Mouse (Mus musculus) hindbrain, embryonic 14.5 days (tissue): ENCODE results near the gene Zfp804b. TPM values are rescaled to one million over a fixed set of nuclear protein-coding genes. Genes with fewer than 3 reads are reported as not detected.

Source experiments
- ATAC-seq: fragments of 200-750 bp; cut with Nextera tagmentation; 2 replicates; pipeline ENCODE4 v1.8.0; 2017; ENCODE audit warnings: moderate number of reproducible peaks, mild to moderate bottlenecking, moderate TSS enrichment, moderate library complexity; ENCODE audit not compliant: low FRiP score
- DNase-seq: peaks from one replicate; pipeline ENCODE4 v3.0.0-alpha.2; 2015; ENCODE audit warnings: low spot score
- H3K27ac ChIP-seq: fragments of 300-500 bp; sonication (generic); 2 replicates; pipeline ENCODE4 v1.5.1; 2014; ENCODE audit warnings: mild to moderate bottlenecking, moderate library complexity
- H3K27me3 ChIP-seq: fragments of 300-500 bp; sonication (generic); 2 replicates; pipeline ENCODE4 v1.6.1; 2014; ENCODE audit warnings: mild to moderate bottlenecking, low read length, mixed read lengths; ENCODE audit not compliant: control insufficient read depth, insufficient read depth
- H3K36me3 ChIP-seq: fragments of 300-500 bp; sonication (generic); replicated peaks from 2 replicates; pipeline ENCODE4 v1.6.1; 2014; ENCODE audit not compliant: control insufficient read depth, insufficient read depth
- H3K4me1 ChIP-seq: fragments of 300-500 bp; sonication (generic); replicated peaks from 2 replicates; pipeline ENCODE4 v1.6.1; 2014; ENCODE audit warnings: antibody characterized with exemption, low read length, mixed read lengths; ENCODE audit not compliant: control insufficient read depth, insufficient read depth
- H3K4me2 ChIP-seq: fragments of 300-500 bp; sonication (generic); replicated peaks from 2 replicates; pipeline ENCODE4 v1.6.1; 2014; ENCODE audit warnings: mild to moderate bottlenecking, moderate library complexity
- H3K4me3 ChIP-seq: fragments of 300-500 bp; sonication (generic); replicated peaks from 2 replicates; pipeline ENCODE4 v1.5.1; 2014; ENCODE audit warnings: mild to moderate bottlenecking, low read length
- H3K9ac ChIP-seq: fragments of 300-500 bp; sonication (generic); 2 replicates; pipeline ENCODE4 v1.6.1; 2014
- H3K9me3 ChIP-seq: fragments of 300-500 bp; sonication (generic); 2 replicates; pipeline ENCODE4 v1.6.1; 2016; ENCODE audit warnings: low read length; ENCODE audit not compliant: control insufficient read depth
- WGBS: fragments of 180-500 bp; shearing (Covaris S2); extraction: QIAGEN DNeasy Blood & Tissue Kit; methylation state at CpG from one replicate; pipeline ENCODE4 v1.1.7; 2014; 5-methylcytosine and 5-hydroxymethylcytosine counted together
- polyA plus RNA-seq: library from polyadenylated mRNA; unstranded; fragments of >200 nt; fragmentation: Nextera tagmentation; extraction: Ambion mirVana; gene quantifications from 2 replicates; pipeline ENCODE4 v1.2.1, GENCODE M21; 2014

Zfp804b gene
- polyA plus RNA-seq, 1 experiment from 2014 or later = 3.2 TPM

GRCm38 (mm10) chr5:7139658-7140057, 204.9 kb downstream of the Zfp804b start:
- Histone ChIP-seq H3K4me1 (no peaks in the 10 kb centered on the region), H3K36me3 (no peaks in the 10 kb centered on the region), H3K9me3 (no peaks in the 10 kb centered on the region), H3K4me2 (no peak overlapping the region), H3K4me3 (no peak overlapping the region), H3K27me3 (no peaks in the 10 kb centered on the region), H3K9ac (no peak overlapping the region), H3K27ac (no peak overlapping the region)
- WGBS = 77% methylated on average over 3 of the region's 3 CpGs
- no peak for DNase-seq
- ATAC-seq = no peak

GRCm38 (mm10) chr5:7102387-7102786, 242.2 kb downstream of the Zfp804b start:
- no peak for ATAC-seq
- Histone ChIP-seq H3K4me1 (no peaks in the 10 kb centered on the region), H3K4me3 (no peak overlapping the region), H3K9me3 (no peaks in the 10 kb centered on the region), H3K27me3 (no peaks in the 10 kb centered on the region), H3K36me3 (no peaks in the 10 kb centered on the region), H3K27ac (no peak overlapping the region), H3K9ac (no peak overlapping the region), H3K4me2 (no peak overlapping the region)
- WGBS = 54% methylated on average over 2 of the region's 2 CpGs
- DNase-seq = no peak

- H3K36me3 ChIP-seq = no peaks in the 10 kb centered on the region
- no peak overlapping the region for H3K4me3 ChIP-seq
- no peaks in the 10 kb centered on the region for H3K9me3 ChIP-seq
- no peaks in the 10 kb centered on the region for H3K4me1 ChIP-seq
- H3K9ac ChIP-seq = no peak overlapping the region
- H3K27ac ChIP-seq = no peak overlapping the region
- ATAC-seq (0 out of 2 replicates have a peak, but pooled peaks have one; percentile 46), DNase-seq (no peak)
- 17% methylated on average over 1 of the region's 1 CpGs for WGBS
- H3K4me2 ChIP-seq = no peak overlapping the region
- H3K27me3 ChIP-seq = no peaks in the 10 kb centered on the region
These were observed 270.5 kb downstream of the Zfp804b start for GRCm38 (mm10) chr5:7073936-7074631.

- 45% methylated on average over 3 of the region's 3 CpGs for WGBS
- Histone ChIP-seq H3K4me3 (no peak overlapping the region), H3K9ac (no peak overlapping the region), H3K27ac (no peak overlapping the region), H3K4me2 (no peak overlapping the region), H3K36me3 (no peaks in the 10 kb centered on the region), H3K4me1 (no peaks in the 10 kb centered on the region), H3K9me3 (no peaks in the 10 kb centered on the region), H3K27me3 (no peaks in the 10 kb centered on the region)
- ATAC-seq (no peak), DNase-seq (no peak)
These were observed 337.1 kb downstream of the Zfp804b start for GRCm38 (mm10) chr5:7007468-7007867.

- H3K27me3 ChIP-seq = no peaks in the 10 kb centered on the region
- no peak overlapping the region for H3K9ac ChIP-seq
- ATAC-seq (no peak), DNase-seq (no peak)
- no peak overlapping the region for H3K4me2 ChIP-seq
- H3K4me1 ChIP-seq = no peaks in the 10 kb centered on the region
- WGBS = 92% methylated on average over 4 of the region's 4 CpGs
- H3K36me3 ChIP-seq = no peaks in the 10 kb centered on the region
- H3K27ac ChIP-seq = no peak overlapping the region
- no peak overlapping the region for H3K4me3 ChIP-seq
- no peaks in the 10 kb centered on the region for H3K9me3 ChIP-seq
These were observed 360.6 kb downstream of the Zfp804b start for GRCm38 (mm10) chr5:6983993-6984392.

- no peak for ATAC-seq
- no peak overlapping the region for H3K4me2 ChIP-seq
- WGBS = 79% methylated on average over 1 of the region's 1 CpGs
- H3K27me3 ChIP-seq = no peaks in the 10 kb centered on the region
- no peaks in the 10 kb centered on the region for H3K9me3 ChIP-seq
- DNase-seq = no peak
- no peak overlapping the region for H3K9ac ChIP-seq
- no peaks in the 10 kb centered on the region for H3K36me3 ChIP-seq
- no peaks in the 10 kb centered on the region for H3K4me1 ChIP-seq
- H3K4me3 ChIP-seq = no peak overlapping the region
- H3K27ac ChIP-seq = no peak overlapping the region
These were observed 409.7 kb downstream of the Zfp804b start for GRCm38 (mm10) chr5:6934837-6935236.

GRCm38 (mm10) chr5:6911290-6911689, 433.3 kb downstream of the Zfp804b start:
- Histone ChIP-seq H3K4me1 (no peaks in the 10 kb centered on the region), H3K27ac (no peak overlapping the region), H3K27me3 (no peaks in the 10 kb centered on the region), H3K4me3 (no peak overlapping the region), H3K36me3 (no peaks in the 10 kb centered on the region), H3K9ac (no peak overlapping the region), H3K4me2 (no peak overlapping the region), H3K9me3 (no peaks in the 10 kb centered on the region)
- 89% methylated on average over 3 of the region's 3 CpGs for WGBS
- DNase-seq = no peak
- no peak for ATAC-seq

- no peak overlapping the region for H3K4me2 ChIP-seq
- H3K4me3 ChIP-seq = no peak overlapping the region
- DNase-seq (no peak), ATAC-seq (no peak)
- H3K9ac ChIP-seq = no peak overlapping the region
- H3K9me3 ChIP-seq = no peaks in the 10 kb centered on the region
- no peaks in the 10 kb centered on the region for H3K27me3 ChIP-seq
- H3K4me1 ChIP-seq = no peaks in the 10 kb centered on the region
- H3K36me3 ChIP-seq = no peaks in the 10 kb centered on the region
- H3K27ac ChIP-seq = no peak overlapping the region
These were observed 463.2 kb downstream of the Zfp804b start for GRCm38 (mm10) chr5:6881396-6881795.

GRCm38 (mm10) chr5:6871566-6871965, 473.0 kb downstream of the Zfp804b start:
- ATAC-seq (no peak), DNase-seq (no peak)
- Histone ChIP-seq H3K4me3 (no peak overlapping the region), H3K36me3 (no peaks in the 10 kb centered on the region), H3K9ac (no peak overlapping the region), H3K27me3 (no peaks in the 10 kb centered on the region), H3K4me2 (no peak overlapping the region), H3K27ac (no peak overlapping the region), H3K4me1 (no peaks in the 10 kb centered on the region), H3K9me3 (no peaks in the 10 kb centered on the region)
- 89% methylated on average over 6 of the region's 6 CpGs for WGBS

- no peak overlapping the region for H3K9ac ChIP-seq
- H3K4me3 ChIP-seq = no peak overlapping the region
- DNase-seq = no peak
- no peaks in the 10 kb centered on the region for H3K27me3 ChIP-seq
- no peak overlapping the region for H3K27ac ChIP-seq
- no peaks in the 10 kb centered on the region for H3K9me3 ChIP-seq
- H3K4me2 ChIP-seq = no peak overlapping the region
- H3K36me3 ChIP-seq = no peaks in the 10 kb centered on the region
- no peaks in the 10 kb centered on the region for H3K4me1 ChIP-seq
- ATAC-seq = no peak
These were observed 473.6 kb downstream of the Zfp804b start for GRCm38 (mm10) chr5:6870970-6871369.
